Mouse (Mus musculus) v-Abl transformed pro-B cells (cell line): ENCODE data around the gene Fam25c.

Experiments
- in situ Hi-C, 2 experiments: fragments of 400-800 bp; cut with MboI; formaldehyde crosslinking; loops; one replicate each; pipeline ENCODE4 v1.15.1; 2025; ENCODE audit not compliant: unreplicated experiment in 2 of 2

The Fam25c gene

DNA sequence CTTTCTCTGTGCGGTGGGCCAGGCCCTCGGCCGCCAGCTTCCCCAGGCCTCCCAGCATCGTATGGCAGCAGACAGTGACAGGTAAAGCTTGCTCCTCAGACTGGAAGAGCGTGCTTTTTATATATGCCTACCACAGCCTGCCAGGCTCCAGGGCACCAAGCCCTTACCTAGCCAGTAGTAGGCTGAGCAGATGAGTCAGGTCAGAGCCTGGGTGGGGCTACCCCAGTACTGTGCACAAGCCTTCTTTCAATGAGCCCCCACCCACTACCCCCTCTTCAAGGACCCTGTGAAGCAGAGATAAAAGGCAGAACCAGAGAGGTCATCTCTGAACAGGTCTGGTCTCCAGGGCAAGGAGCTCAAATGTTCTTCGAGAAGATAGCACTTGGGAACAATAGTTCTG is at the start of gene Fam25c:
TSS of gene Fam25c (minus strand) at position 133 of the 400 bp plus-strand sequence.
- in situ Hi-C loops, result loop anchor here in 1 of 2 experiments (5.0 kb wide), 1 partner anchor 42 kb away; no protein-coding TSS in a partner anchor

DNA sequence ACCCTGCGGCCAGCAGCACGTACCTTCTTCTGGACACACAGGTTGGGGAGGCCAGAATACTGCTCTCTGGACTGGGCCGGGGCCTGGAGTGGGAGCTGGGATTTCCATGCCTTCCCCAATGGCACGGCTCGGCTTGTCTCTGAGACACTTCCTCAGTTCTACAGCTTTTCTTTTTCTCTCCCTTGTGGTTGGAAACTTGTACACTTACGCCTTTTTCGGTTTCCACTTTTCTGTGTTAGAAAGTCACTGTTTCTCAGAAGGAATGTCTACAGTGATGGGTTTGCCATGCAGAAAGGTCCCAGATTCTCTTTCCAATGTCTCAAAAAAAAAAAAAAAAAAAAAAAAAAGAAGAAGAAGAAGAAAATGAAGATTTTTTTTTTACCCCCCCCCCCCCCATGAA is 48.2 kb upstream of the Fam25c start:
- in situ Hi-C loops, result loop anchor here (5.0 to 25.0 kb wide), 6 partner anchors 131 to 1091 kb away; no protein-coding TSS in a partner anchor

DNA sequence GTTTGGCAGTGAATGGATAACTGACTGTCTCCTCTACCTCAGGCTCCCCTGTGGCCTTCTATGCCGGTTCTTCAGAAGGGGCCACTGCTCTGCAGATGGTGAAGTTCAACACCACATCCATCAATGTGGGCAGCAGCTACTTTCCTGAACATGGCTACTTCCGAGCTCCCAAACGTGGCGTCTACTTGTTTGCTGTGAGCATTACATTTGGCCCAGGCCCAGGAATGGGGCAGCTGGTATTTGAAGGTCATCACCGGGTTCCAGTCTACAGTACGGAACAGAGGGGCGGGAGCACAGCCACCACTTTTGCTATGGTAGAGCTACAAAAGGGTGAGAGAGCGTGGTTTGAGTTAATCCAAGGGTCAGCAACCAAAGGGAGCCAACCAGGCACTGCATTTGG is 47.6 kb upstream of the Fam25c start:
- in situ Hi-C loops, result loop anchor here (5.0 to 25.0 kb wide), 6 partner anchors 131 to 1091 kb away; no protein-coding TSS in a partner anchor

DNA sequence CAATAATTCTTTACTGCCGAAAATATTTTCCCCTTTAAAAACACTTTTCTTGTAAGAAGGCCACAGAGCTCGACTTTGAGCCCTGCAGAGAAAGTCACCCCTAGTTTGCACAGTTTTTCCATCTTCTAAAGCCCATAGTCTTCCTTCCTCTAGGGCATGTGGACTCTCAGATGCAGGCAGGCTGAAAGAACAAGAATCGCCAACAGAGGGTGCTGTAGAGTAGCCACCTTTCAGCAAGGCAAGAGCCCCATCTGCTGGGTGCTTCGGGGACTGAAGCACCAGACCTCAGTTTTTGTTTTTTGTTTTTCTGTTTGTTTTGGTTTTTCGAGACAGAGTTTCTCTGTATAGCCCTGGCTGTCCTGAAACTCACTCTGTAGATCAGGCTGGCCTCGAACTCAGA is 45.9 kb upstream of the Fam25c start:
- in situ Hi-C loops, result loop anchor here (5.0 to 25.0 kb wide), 6 partner anchors 129 to 1089 kb away; no protein-coding TSS in a partner anchor

DNA sequence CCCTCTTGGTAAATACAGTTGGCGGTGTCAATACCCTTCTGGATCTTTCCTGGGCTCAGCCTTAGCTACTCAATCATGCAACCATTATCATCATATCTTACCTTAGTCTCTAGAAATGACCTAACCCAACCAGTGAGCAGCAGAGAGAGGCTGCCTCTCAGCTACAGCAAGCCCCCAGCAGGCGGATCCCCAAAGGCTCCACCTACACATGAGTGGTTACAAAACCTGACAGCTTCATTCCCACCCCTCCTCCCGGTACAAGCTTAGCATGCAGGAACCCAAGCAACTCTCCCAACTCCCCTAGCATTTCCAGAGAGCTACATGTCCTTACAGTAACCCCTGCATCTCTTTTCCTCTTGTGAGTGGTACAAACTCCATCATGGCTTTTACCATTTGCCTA is 44.8 kb upstream of the Fam25c start:
- in situ Hi-C loops, result loop anchor here (5.0 to 25.0 kb wide), 6 partner anchors 128 to 1088 kb away; no protein-coding TSS in a partner anchor

DNA sequence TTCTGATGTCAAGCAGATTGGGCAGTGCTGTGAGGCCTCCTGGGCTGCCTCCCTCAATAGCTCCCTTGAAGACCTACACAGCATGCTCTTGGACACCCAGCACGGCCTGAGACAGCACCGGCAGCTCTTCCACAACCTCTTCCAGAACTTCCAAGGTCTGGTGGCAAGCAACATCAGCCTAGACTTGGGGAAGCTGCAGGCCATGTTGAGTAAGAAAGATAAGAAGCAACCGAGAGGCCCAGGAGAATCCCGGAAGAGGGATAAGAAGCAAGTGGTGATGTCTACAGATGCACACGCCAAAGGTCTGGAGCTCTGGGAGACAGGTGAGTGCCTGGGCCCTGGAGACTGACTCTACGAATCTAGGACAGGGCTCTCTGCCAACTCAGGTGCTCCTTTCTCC is 44.1 kb upstream of the Fam25c start:
- in situ Hi-C loops, result loop anchor here (5.0 to 25.0 kb wide), 5 partner anchors 42 to 712 kb away; partner anchors contain the start of genes A630023A22Rik (in 1 of the 2), Fam25c (in 1 of the 2) and Rbp3 (in 1 of the 2)

DNA sequence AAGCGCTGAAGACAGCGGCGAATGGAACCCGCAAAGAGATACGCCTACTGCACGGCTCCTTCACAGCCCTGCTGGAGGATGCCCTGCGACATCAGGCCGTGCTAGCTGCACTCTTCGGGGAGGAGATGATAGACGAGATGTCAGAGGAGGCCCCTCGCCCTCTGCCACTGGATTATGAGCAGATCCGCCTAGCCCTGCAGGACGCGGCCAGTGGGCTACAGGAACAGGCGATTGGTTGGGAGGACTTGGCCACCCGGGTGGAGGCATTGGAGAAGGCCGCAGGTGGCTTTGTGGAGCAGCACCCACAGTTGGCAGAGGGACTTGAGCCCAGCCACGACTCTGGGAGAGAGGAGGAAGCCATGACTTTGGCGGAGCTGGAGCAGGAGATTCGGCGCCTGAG is 43.7 kb upstream of the Fam25c start:
- in situ Hi-C loops, result loop anchor here (5.0 to 25.0 kb wide), 5 partner anchors 42 to 712 kb away; partner anchors contain the start of genes A630023A22Rik (in 1 of the 2), Fam25c (in 1 of the 2) and Rbp3 (in 1 of the 2)

DNA sequence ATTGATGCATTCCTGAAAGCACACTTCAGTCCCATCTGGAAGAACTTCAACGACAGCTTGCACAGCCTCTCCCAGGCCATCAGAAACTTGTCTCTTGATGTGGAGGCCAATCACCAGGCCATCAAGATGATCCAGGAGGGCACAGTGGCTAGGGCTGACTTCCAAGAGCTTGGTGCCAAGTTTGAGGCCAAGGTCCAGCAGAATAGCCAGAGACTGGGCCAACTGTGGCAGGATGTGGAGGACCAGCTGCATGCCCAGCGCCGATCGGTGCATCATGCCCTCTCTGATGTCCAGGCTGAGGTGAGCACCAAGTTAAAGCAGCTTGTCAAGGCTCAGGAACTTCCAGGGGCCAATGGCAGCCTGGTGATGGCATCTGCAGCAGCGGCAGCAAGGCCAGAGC is 42.6 kb upstream of the Fam25c start:
- in situ Hi-C loops, result loop anchor here (5.0 to 25.0 kb wide), 5 partner anchors 41 to 711 kb away; partner anchors contain the start of genes A630023A22Rik (in 1 of the 2), Fam25c (in 1 of the 2) and Rbp3 (in 1 of the 2)

DNA sequence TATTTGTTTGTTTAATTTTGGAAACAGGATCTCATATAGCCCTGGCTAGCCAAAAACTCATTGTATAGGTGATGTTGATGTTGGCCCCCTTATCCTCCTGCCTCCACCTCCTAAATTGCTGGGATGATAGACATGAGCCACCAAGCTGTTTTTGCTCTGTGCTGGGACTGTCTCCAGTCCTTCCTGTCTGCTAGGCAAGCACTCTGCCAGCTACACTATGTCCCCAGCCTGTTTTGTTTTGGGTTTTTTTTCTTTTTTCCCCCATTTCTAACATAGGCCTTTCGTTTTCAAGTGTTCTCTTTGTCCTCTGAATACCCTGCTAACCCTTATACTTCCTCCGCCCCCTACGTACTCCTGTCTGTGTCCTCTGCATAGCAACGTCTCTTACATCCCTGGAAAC is 38.1 kb upstream of the Fam25c start:
- in situ Hi-C loops, result loop anchor here (25.0 kb wide), 2 partner anchors 431 to 706 kb away; partner anchors contain the start of gene Rbp3 (in 1 of the 2)

DNA sequence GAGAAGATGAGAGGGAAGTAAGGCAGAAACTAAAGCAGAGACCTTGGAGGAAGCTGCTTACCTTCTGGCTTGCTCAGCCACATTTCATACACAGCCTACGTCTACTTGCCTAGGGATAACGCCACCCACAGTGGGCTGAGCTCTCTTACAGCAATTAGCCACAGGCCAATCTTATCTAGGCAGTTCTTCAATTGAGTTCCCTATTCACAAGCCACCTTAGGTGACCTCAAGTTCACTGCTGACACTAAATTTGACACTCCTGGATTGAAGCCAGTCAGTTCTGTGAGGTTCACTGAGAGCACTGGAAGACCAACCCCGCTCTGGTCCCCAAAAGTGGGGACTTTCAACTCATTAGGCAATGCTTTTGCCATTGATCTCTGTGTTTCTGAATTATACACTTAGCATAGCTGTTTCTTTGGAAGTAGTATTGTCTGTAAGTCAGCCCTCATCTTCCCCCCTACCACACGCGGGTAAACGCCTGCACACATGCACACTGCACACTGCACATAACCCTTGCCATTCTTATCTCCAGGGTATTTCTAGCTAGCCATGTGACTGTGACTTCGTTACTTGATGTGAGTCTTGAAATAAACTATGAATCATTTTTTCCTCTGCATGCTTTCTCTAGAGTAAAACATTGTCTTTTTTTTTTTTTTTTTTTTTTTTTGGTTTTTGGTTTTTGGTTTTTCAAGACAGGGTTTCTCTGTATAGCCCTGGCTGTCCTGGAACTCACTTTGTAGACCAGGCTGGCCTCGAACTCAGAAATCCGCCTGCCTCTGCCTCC is 27.9 kb upstream of the Fam25c start:
- in situ Hi-C loops, result loop anchor here (25.0 kb wide), 2 partner anchors 421 to 696 kb away; partner anchors contain the start of gene Rbp3 (in 1 of the 2)

DNA sequence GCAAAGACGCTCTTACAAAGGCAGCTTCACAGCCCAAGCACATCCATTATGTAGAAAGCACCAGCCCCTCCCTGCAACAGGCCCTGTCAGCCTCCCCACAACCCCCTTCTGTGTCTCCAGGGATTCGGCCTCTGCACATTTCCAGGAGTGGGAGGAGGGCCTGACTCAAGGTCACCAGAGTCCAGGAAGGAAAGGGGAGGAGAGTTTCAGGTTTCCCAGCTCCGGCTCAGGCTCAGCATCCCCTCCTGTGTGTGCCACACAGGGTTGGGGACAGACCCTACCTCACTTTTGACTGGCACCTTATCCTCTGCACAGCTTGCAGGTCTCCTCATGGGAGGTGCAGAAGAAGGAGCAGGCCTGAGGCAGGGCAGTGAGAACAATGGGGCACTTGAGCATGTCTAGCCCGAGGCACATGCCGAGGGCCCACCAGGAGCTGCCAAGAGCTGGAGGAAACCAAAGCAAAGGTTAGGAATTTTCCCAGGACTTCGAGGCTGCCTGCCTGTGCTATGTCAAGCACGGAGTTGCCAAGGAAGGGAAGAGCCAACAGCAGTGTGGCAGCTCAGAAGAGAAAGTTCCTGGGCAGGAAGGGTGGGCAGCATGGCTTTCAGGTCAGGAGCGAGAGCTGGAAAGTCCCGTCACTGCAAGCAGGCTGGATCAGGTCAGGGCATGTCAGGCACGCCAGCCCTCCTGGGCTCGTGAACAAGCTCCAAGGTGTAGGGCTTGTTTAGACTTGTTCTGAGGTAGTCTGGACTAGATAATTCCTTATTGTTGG is 23.5 kb upstream of the Fam25c start:
- in situ Hi-C loops, result loop anchor here (25.0 kb wide), 2 partner anchors 416 to 691 kb away; partner anchors contain the start of gene Rbp3 (in 1 of the 2)

DNA sequence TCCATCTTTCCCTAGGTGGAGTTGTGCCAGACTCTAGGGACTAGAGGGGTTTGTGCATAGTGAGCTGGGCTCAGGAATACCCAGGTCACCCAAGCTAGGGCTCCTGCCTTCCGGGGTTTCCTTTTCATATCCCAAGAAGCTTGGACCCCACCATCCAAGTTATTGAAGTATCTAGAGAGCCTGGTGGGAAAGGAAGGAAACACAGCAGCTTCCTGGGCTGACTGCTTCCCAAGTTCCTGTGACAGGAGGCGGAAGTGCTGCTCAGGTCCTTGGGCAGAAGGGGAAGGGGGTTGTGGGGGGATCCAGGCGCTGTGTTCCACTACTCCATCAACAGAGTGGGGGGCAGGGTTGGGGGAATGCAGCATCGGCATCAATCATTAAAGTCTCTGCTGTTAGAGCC is 21.9 kb upstream of the Fam25c start:
- in situ Hi-C loops, result loop anchor here (25.0 kb wide), 2 partner anchors 415 to 690 kb away; partner anchors contain the start of gene Rbp3 (in 1 of the 2)

DNA sequence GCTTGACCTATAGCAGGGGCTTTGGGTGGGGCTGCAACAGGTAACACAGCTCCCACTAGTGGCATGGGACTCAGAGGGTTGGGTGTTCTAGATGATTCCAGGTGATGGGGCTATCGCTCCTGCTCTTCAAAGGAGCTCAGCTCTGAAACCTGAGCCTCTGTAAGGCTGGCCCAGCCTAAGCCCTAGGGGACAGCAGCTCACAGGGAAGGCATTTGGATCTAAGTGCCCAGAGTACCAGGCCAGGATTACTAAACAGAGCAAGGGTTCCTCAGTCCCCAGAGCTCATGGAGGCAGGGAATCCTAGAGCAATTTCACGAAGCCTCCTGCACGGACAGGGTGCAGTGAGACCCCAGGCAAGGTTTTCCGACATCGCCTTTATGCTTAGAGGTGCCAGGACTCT is 20.7 kb upstream of the Fam25c start:
- in situ Hi-C loops, result loop anchor here (25.0 kb wide), 2 partner anchors 414 to 689 kb away; partner anchors contain the start of gene Rbp3 (in 1 of the 2)

DNA sequence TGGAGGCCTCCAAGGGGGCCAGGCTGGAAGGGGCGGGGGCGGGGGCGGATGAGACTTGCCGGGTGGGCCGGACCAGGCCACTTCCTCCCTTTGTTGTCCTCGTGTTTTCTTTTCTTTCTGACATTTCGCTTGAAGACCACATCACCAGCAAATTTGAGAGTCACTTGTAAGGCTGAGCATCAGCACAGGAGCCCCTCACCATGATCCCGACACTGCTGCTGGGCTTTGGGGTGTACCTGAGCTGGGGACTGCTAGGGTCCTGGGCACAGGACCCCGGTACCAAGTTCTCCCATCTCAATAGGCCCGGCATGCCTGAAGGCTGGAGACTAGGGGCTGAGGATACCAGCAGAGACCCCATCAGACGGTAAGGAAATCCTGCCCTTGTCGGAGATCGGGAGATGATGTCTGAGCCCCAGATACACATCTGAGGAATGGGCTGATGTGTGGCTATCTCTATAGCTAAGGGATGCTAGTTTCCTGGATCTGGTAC is 20.2 kb upstream of the Fam25c start, which contains the start of gene Mmrn2:
TSS of gene Mmrn2 (plus strand) at position 51 of the 490 bp plus-strand sequence.
- in situ Hi-C loops, result loop anchor here (25.0 kb wide), 2 partner anchors 413 to 688 kb away; partner anchors contain the start of gene Rbp3 (in 1 of the 2)

DNA sequence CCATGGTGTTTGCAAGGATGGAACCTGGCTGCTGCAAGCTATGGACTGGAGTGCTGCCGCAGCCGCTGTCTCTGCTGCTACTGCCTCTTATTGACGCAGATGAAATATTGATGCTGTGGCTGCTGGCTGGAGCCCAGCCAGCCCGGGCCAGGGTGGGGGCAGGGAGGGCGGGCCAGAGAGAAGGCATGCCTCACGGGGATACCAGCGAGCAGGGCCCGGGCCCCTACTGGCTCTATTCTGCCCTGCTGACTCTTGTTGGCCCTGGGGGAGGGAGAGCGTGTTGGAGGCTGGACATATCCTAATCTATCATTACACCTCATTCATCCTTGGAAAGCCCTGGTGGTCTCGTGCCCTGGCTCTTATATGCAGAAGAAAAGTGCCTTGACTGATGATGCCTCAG is 19.3 kb upstream of the Fam25c start, which contains the start of gene Sncg:
TSS of gene Sncg (minus strand) at position 213 of the 400 bp plus-strand sequence.
- in situ Hi-C loops, result no loop called here

DNA sequence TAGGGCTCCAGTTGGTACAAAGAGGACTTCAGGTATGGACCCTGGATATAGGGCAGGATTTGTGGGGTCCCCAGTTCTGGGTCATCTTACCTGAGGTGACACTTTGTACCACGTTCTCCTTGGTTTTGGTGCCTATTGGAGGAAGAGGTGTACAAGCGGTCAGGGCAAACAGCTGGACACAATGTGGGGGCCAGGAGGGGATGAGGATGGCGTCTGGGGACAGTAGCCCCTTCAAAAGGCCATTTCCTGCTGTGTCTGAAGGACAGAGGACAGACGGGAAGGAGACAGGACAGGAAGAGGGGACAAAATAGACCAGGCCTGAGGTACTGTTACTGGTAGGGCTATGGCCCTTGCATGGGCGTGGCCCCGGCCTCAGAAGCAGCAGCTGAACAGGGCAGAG is 18.3 kb upstream of the Fam25c start:
- in situ Hi-C loops, result no loop called here

DNA sequence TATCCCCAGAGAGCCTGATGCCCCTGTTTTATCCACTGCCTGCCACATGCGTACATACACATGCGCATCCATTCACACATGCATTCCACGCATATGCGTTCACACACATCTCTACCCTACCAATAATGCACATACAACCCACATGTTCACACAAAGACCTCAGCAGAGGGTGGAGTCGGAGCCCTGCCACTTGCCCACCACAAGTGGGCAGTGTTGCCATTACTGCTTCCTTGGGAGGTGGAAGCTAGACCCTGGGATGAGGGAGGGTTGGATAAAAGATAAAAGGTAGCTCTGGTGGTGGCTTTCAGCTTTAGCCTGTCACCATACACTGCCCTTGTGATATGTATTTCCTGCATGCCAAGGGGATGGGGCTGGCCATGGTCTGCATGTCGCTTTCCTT is 17.4 kb upstream of the Fam25c start:
- in situ Hi-C loops, result no loop called here

DNA sequence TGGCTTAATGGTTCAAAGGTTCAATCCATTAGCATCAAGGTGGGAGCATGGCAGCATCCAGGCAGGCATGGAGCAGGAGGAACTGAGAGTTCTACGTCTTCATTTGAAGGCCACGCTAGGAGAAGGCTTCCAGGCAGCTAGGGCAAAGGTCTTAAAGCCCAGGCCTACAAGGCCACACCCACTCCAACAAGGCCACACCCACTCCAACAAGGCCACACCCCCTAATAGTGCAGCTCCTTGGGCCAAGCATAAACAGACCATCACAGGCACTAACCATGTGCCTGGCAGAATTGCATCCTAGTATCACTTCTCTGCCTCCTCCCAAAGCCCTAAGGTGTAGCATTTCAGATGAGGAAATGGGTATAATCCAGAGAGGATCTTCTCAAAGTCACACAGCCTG is 16.5 kb upstream of the Fam25c start:
- in situ Hi-C loops, result no loop called here

DNA sequence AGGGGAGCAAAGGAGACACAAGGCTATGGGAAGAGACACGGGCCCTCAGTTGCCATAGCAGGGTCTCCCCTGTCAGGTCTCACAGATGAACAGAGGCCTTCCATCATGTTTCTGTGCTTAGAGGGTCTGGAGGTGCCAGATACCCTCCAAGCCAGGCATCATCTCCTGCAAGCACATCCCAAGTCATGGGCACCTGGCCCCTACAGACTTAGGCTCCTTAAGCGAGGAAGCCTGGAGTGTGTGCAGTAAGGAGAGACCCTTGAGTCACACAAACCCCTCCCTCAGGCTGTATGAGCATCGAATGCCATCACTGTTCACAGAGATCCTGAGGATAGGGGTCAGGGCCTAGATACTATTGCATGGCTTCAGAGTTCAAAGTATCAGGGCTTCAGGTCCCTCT is 15.7 kb upstream of the Fam25c start:
- in situ Hi-C loops, result no loop called here

DNA sequence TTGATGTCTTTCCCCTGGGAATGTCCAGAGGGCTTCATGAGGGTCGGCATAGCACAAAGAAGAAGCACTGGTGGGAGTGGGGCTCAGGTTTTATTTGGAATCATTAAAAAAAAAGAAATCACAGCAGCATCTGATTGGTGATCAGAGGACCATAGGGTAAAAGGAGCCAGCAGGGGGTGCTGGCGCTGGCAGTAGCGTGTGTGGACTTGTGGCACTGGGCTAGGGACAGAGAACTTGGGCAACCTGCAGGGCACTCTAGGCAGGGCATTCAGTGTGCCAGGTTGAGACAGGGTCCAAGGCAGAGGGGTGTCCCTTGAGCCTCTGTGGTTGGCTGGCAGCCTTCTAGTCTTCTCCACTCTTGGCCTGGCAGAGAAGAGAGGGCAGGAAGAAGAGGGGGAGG is 15.0 kb upstream of the Fam25c start:
- in situ Hi-C loops, result no loop called here
